ENCODE assay signal across 20 mouse cellular contexts in genomic region chr17:80834701-80835100, GRCm38 (mm10).
DNase-seq lines count a peak whose midpoint lies in the region; ATAC-seq and TF ChIP-seq lines count a peak whose summit lies in the region.
"Had no signal": no experiment of that assay in that cellular context is flagged by ENCODE, and none has a peak within 500 bp of the region (broad histone marks: within the 10 kb centered on the region; RNA-seq: fewer than 3 reads in every experiment).

No protein-coding gene starts in this region.

- H3K27me3 ChIP-seq in lung, embryonic 14.5 days (ENCODE audit: insufficient read depth, low read length) = no peaks in the 10 kb centered on the region
- H3K27me3 ChIP-seq in embryonic facial prominence, embryonic 14.5 days (replicated peaks; ENCODE audit: control insufficient read depth, insufficient read depth, low read length) = no peaks in the 10 kb centered on the region
- H3K27me3 ChIP-seq in forebrain, embryonic 15.5 days = no peaks in the 10 kb centered on the region
- no peaks in the 10 kb centered on the region for H3K27me3 ChIP-seq in kidney, embryonic 15.5 days
- H3K27me3 ChIP-seq: heart, embryonic 15.5 days; megakaryocyte, embryonic 14.5 days; midbrain, embryonic 15.5 days had no signal

- no peak overlapping the region for H3K27ac ChIP-seq in lung, embryonic 14.5 days (ENCODE audit: low read depth)
- H3K27ac ChIP-seq in embryonic facial prominence, embryonic 14.5 days (replicated peaks; ENCODE audit: low read depth, low read length) = no peak overlapping the region
- H3K27ac ChIP-seq in forebrain, embryonic 15.5 days (replicated peaks) = no peak overlapping the region
- no peak overlapping the region for H3K27ac ChIP-seq in kidney, embryonic 15.5 days
- H3K27ac ChIP-seq: heart, embryonic 15.5 days; liver, embryonic 14.5 days; midbrain, embryonic 15.5 days had no signal

- H3K9me3 ChIP-seq in lung, embryonic 14.5 days (ENCODE audit: low read depth, low read length) = no peaks in the 10 kb centered on the region
- H3K9me3 ChIP-seq in embryonic facial prominence, embryonic 14.5 days (ENCODE audit: control insufficient read depth, low read length) = no peaks in the 10 kb centered on the region
- no peaks in the 10 kb centered on the region for H3K9me3 ChIP-seq in forebrain, embryonic 15.5 days
- no peaks in the 10 kb centered on the region for H3K9me3 ChIP-seq in kidney, embryonic 15.5 days (replicated peaks)
- H3K9me3 ChIP-seq: heart, embryonic 15.5 days; midbrain, embryonic 15.5 days had no signal

- no peak for TF ChIP-seq CTCF in lung, embryonic 14.5 days (IDR thresholded peaks at IDR 0.05; ENCODE audit: low read depth)
- TF ChIP-seq CTCF in lung, adult 2 months (IDR thresholded peaks at IDR 0.05; ENCODE audit: insufficient read depth, low read length) = no peak

- H3K36me3 ChIP-seq in lung, embryonic 14.5 days (ENCODE audit: insufficient read depth) = no peaks in the 10 kb centered on the region
- H3K36me3 ChIP-seq in embryonic facial prominence, embryonic 14.5 days (ENCODE audit: control insufficient read depth, insufficient read depth, low read length) = no peaks in the 10 kb centered on the region
- H3K36me3 ChIP-seq in forebrain, embryonic 15.5 days = no peaks in the 10 kb centered on the region
- H3K36me3 ChIP-seq in kidney, embryonic 15.5 days = no peaks in the 10 kb centered on the region
- H3K36me3 ChIP-seq: heart, embryonic 15.5 days; midbrain, embryonic 15.5 days had no signal

- no peak overlapping the region for H3K9ac ChIP-seq in lung, embryonic 14.5 days
- no peak overlapping the region for H3K9ac ChIP-seq in embryonic facial prominence, embryonic 14.5 days (ENCODE audit: low read depth, low read length)
- no peak overlapping the region for H3K9ac ChIP-seq in forebrain, embryonic 15.5 days (replicated peaks)
- no peak overlapping the region for H3K9ac ChIP-seq in kidney, embryonic 15.5 days
- H3K9ac ChIP-seq: heart, embryonic 15.5 days; liver, embryonic 14.5 days; midbrain, embryonic 15.5 days had no signal

- no peak overlapping the region for H3K4me3 ChIP-seq in lung, embryonic 14.5 days (ENCODE audit: low read depth, low read length)
- H3K4me3 ChIP-seq in lung, adult 2 months (replicated peaks; ENCODE audit: extremely low read depth, low read depth, low read length) = no peak overlapping the region
- H3K4me3 ChIP-seq in embryonic facial prominence, embryonic 14.5 days (ENCODE audit: low read depth, low read length) = no peak overlapping the region
- no peak overlapping the region for H3K4me3 ChIP-seq in forebrain, embryonic 15.5 days
- no peak overlapping the region for H3K4me3 ChIP-seq in kidney, embryonic 15.5 days (replicated peaks)
- H3K4me3 ChIP-seq: heart, embryonic 15.5 days; megakaryocyte, embryonic 14.5 days; midbrain, embryonic 15.5 days had no signal

- no peak overlapping the region for H3K4me2 ChIP-seq in lung, embryonic 14.5 days
- H3K4me2 ChIP-seq in embryonic facial prominence, embryonic 14.5 days (ENCODE audit: low read depth, low read length) = no peak overlapping the region
- no peak overlapping the region for H3K4me2 ChIP-seq in forebrain, embryonic 15.5 days (replicated peaks)
- no peak overlapping the region for H3K4me2 ChIP-seq in kidney, embryonic 15.5 days
- H3K4me2 ChIP-seq: heart, embryonic 15.5 days; midbrain, embryonic 15.5 days had no signal

- TF ChIP-seq POLR2A in lung, adult 2 months (IDR thresholded peaks at IDR 0.05; ENCODE audit: borderline replicate concordance, extremely low read depth, low read depth, low read length) = no peak

- peak; percentile 42 for DNase-seq in lung, embryonic 14.5 days
- no peak for DNase-seq in lung, adult 2 months
- DNase-seq in adipocyte (ENCODE audit: low spot score) = peak; percentile 18
- DNase-seq in embryonic facial prominence, embryonic 14.5 days (ENCODE audit: low spot score) = peak; percentile 60
- DNase-seq in lung, postnatal 36 days = peak; percentile 70
- no peak for DNase-seq in right cerebral cortex, postnatal 4 days
- DNase-seq: adrenal gland, postnatal 14 days; cerebellum, adult 11 months; cerebellum, postnatal 14 days; gastrocnemius, postnatal 14 days; retina, postnatal 1 day; thymus, adult 2 months had no signal

- H3K4me1 ChIP-seq in lung, embryonic 14.5 days (ENCODE audit: insufficient read depth) = no peaks in the 10 kb centered on the region
- H3K4me1 ChIP-seq in lung, adult 2 months (ENCODE audit: control insufficient read depth, insufficient read depth, low read length) = no peaks in the 10 kb centered on the region; the same call in 1 of the 2 replicates
- H3K4me1 ChIP-seq in embryonic facial prominence, embryonic 14.5 days (ENCODE audit: control insufficient read depth, insufficient read depth, low read length) = peaks cover 10% of the 10 kb centered on the region; the same call in 1 of the 2 replicates
- H3K4me1 ChIP-seq in forebrain, embryonic 15.5 days = no peaks in the 10 kb centered on the region
- 0 out of 2 replicates have a peak, but pooled peaks cover 9% of the 10 kb centered on the region for H3K4me1 ChIP-seq in kidney, embryonic 15.5 days
- H3K4me1 ChIP-seq: megakaryocyte, embryonic 14.5 days; midbrain, embryonic 15.5 days had no signal

- peak; percentile 63 for ATAC-seq in lung, embryonic 14.5 days (ENCODE audit: insufficient read depth)
- ATAC-seq in embryonic facial prominence, embryonic 14.5 days (ENCODE audit: low read depth) = peak; percentile 82
- ATAC-seq in forebrain, embryonic 15.5 days (replicated peaks) = no peak
- ATAC-seq in kidney, embryonic 15.5 days (replicated peaks; ENCODE audit: low FRiP score) = no peak
- ATAC-seq: activated CD4-positive, CD25-positive, alpha-beta regulatory T cell, adult 4 months; hindbrain, embryonic 16.5 days; midbrain, embryonic 15.5 days had no signal

Comparison
In these comparisons a context has a peak if more than half of its experiments do, and no peak if none do; other contexts are left out.
1. DNase-seq: peak in lung, embryonic 14.5 days (single experiment), adipocyte (single experiment), embryonic facial prominence, embryonic 14.5 days (single experiment) and lung, postnatal 36 days (single experiment); none in lung, adult 2 months (single experiment) and right cerebral cortex, postnatal 4 days (single experiment).
2. ATAC-seq: peak in lung, embryonic 14.5 days (single experiment) and embryonic facial prominence, embryonic 14.5 days (single experiment); none in forebrain, embryonic 15.5 days (single experiment) and kidney, embryonic 15.5 days (single experiment).